Mouse (Mus musculus) v-Abl transformed pro-B cells (cell line): ENCODE measurements around the gene Gast.

Experiments used
- in situ Hi-C, 2 experiments: fragments of 400-800 bp; cut with MboI; formaldehyde crosslinking; loops; one replicate each; pipeline ENCODE4 v1.15.1; 2025; ENCODE audit not compliant: unreplicated experiment in 2 of 2

The Gast gene

GRCm38 (mm10) chr11:100333944-100334457 lies at the start of gene Gast:
Gene Gast, plus strand, starts transcription at chr11:100334407.
- in situ Hi-C loops: no loop called here

GRCm38 (mm10) chr11:100284988-100285387 lies 49.2 kb upstream of the Gast start:
- in situ Hi-C loops: loop anchor here (5.0 to 25.0 kb wide), 4 partner anchors 818 to 1298 kb away; partner anchors contain the start of genes Gjd3 (in 2 of the 2) and Krt25 (in 1 of the 2)

- in situ Hi-C loops: loop anchor here (5.0 to 25.0 kb wide), 3 partner anchors 820 to 1300 kb away; partner anchors contain the start of genes Gjd3 (in 2 of the 2) and Krt25 (in 1 of the 2)
These were observed 47.2 kb upstream of the Gast start for GRCm38 (mm10) chr11:100287024-100287423.

- in situ Hi-C loops: loop anchor here (5.0 to 25.0 kb wide), 3 partner anchors 822 to 1302 kb away; partner anchors contain the start of genes Gjd3 (in 2 of the 2) and Krt25 (in 1 of the 2)
These were observed 45.3 kb upstream of the Gast start for GRCm38 (mm10) chr11:100288942-100289341.

- in situ Hi-C loops: loop anchor here (10.0 to 25.0 kb wide), 2 partner anchors 975 to 1303 kb away; partner anchors contain the start of gene Gjd3 (in 2 of the 2)
These were observed 44.0 kb upstream of the Gast start for GRCm38 (mm10) chr11:100290235-100290634.

GRCm38 (mm10) chr11:100292884-100293283 lies 41.3 kb upstream of the Gast start:
- in situ Hi-C loops: loop anchor here (10.0 to 25.0 kb wide), 2 partner anchors 978 to 1306 kb away; partner anchors contain the start of gene Gjd3 (in 2 of the 2)

- in situ Hi-C loops: loop anchor here (5.0 to 25.0 kb wide), 4 partner anchors 833 to 1308 kb away; partner anchors contain the start of gene Gjd3 (in 2 of the 2)
These were observed 38.9 kb upstream of the Gast start for GRCm38 (mm10) chr11:100295308-100295707.

- in situ Hi-C loops: loop anchor here (5.0 to 25.0 kb wide), 4 partner anchors 836 to 1310 kb away; partner anchors contain the start of gene Gjd3 (in 2 of the 2)
These were observed 36.4 kb upstream of the Gast start for GRCm38 (mm10) chr11:100297801-100298200.

GRCm38 (mm10) chr11:100298274-100299036 lies 35.8 kb upstream of the Gast start:
- in situ Hi-C loops: loop anchor here (5.0 to 25.0 kb wide), 4 partner anchors 836 to 1311 kb away; partner anchors contain the start of gene Gjd3 (in 2 of the 2)

- in situ Hi-C loops: loop anchor here in 1 of 2 experiments (25.0 kb wide), 1 partner anchor 1588 kb away; the partner anchor contains the start of gene Csf3
These were observed 33.9 kb upstream of the Gast start for GRCm38 (mm10) chr11:100300293-100300692.

GRCm38 (mm10) chr11:100301292-100301691 lies 32.9 kb upstream of the Gast start:
- in situ Hi-C loops: loop anchor here in 1 of 2 experiments (25.0 kb wide), 1 partner anchor 1589 kb away; the partner anchor contains the start of gene Csf3

GRCm38 (mm10) chr11:100307900-100308299 lies 26.3 kb upstream of the Gast start:
- in situ Hi-C loops: loop anchor here in 1 of 2 experiments (25.0 kb wide), 1 partner anchor 1596 kb away; the partner anchor contains the start of gene Csf3

- in situ Hi-C loops: loop anchor here in 1 of 2 experiments (25.0 kb wide), 1 partner anchor 1596 kb away; the partner anchor contains the start of gene Csf3
These were observed 25.5 kb upstream of the Gast start for GRCm38 (mm10) chr11:100308672-100309071.

GRCm38 (mm10) chr11:100311656-100312055 lies 22.6 kb upstream of the Gast start:
- in situ Hi-C loops: loop anchor here in 1 of 2 experiments (25.0 kb wide), 1 partner anchor 1599 kb away; the partner anchor contains the start of gene Csf3

GRCm38 (mm10) chr11:100312096-100312679 lies 22.0 kb upstream of the Gast start:
- in situ Hi-C loops: loop anchor here in 1 of 2 experiments (25.0 kb wide), 1 partner anchor 1600 kb away; the partner anchor contains the start of gene Csf3

- in situ Hi-C loops: loop anchor here in 1 of 2 experiments (25.0 kb wide), 1 partner anchor 1601 kb away; the partner anchor contains the start of gene Csf3
These were observed 20.8 kb upstream of the Gast start for GRCm38 (mm10) chr11:100313424-100313823.

- in situ Hi-C loops: loop anchor here in 1 of 2 experiments (25.0 kb wide), 1 partner anchor 1603 kb away; the partner anchor contains the start of gene Csf3
These were observed 18.8 kb upstream of the Gast start for GRCm38 (mm10) chr11:100315439-100315838.

- in situ Hi-C loops: loop anchor here in 1 of 2 experiments (25.0 kb wide), 1 partner anchor 1606 kb away; the partner anchor contains the start of gene Csf3
These were observed 16.3 kb upstream of the Gast start for GRCm38 (mm10) chr11:100317826-100318380.
